Mouse (Mus musculus) limb, embryonic 15.5 days (tissue): ENCODE measurements around the gene Trabd2b. TPM values are rescaled to one million over a fixed set of nuclear protein-coding genes. Genes with fewer than 3 reads are reported as not detected.

Experiments
- ATAC-seq: fragments of 200-750 bp; cut with Nextera tagmentation; 2 replicates; pipeline ENCODE4 v1.8.0; 2017; ENCODE audit warnings: low read depth, moderate TSS enrichment; ENCODE audit not compliant: insufficient number of reproducible peaks, low FRiP score, low TSS enrichment
- H3K27ac ChIP-seq: fragments of 300-500 bp; sonication (generic); 2 replicates; pipeline ENCODE4 v1.5.1; 2015; ENCODE audit warnings: moderate library complexity, mild to moderate bottlenecking, inconsistent platforms
- H3K27me3 ChIP-seq: fragments of 300-500 bp; sonication (generic); 2 replicates; pipeline ENCODE4 v1.6.1; 2015; ENCODE audit warnings: inconsistent platforms
- H3K36me3 ChIP-seq: fragments of 300-500 bp; sonication (generic); 2 replicates; pipeline ENCODE4 v1.6.1; 2015; ENCODE audit warnings: inconsistent platforms
- H3K4me1 ChIP-seq: fragments of 300-500 bp; sonication (generic); 2 replicates; pipeline ENCODE4 v1.6.1; 2015; ENCODE audit warnings: inconsistent platforms
- H3K4me2 ChIP-seq: fragments of 300-500 bp; sonication (generic); 2 replicates; pipeline ENCODE4 v1.6.1; 2015; ENCODE audit warnings: mild to moderate bottlenecking, inconsistent platforms
- H3K4me3 ChIP-seq: fragments of 300-500 bp; sonication (generic); 2 replicates; pipeline ENCODE4 v1.5.1; 2015; ENCODE audit warnings: mild to moderate bottlenecking, inconsistent platforms
- H3K9ac ChIP-seq: fragments of 300-500 bp; sonication (generic); 2 replicates; pipeline ENCODE4 v1.6.1; 2015; ENCODE audit warnings: inconsistent platforms
- H3K9me3 ChIP-seq: fragments of 300-500 bp; sonication (generic); 2 replicates; pipeline ENCODE4 v1.6.1; 2016; ENCODE audit warnings: inconsistent platforms
- WGBS: fragments of 180-500 bp; shearing (Covaris S2); methylation state at CpG from one replicate; pipeline ENCODE4 v1.1.7; 2015; 5-methylcytosine and 5-hydroxymethylcytosine counted together
- polyA plus RNA-seq: library from polyadenylated mRNA; unstranded; fragments of >200 nt; fragmentation: Nextera tagmentation; extraction: Ambion mirVana; gene quantifications from 2 replicates; pipeline ENCODE4 v1.2.1, GENCODE M21; 2015

Trabd2b gene
- 2.7 and 3.1 TPM in 2 replicates for polyA plus RNA-seq

- WGBS = under 1% methylated on average over 58 of the region's 61 CpGs
- Histone ChIP-seq H3K27me3 (peaks cover 58% of the 10 kb centered on the region), H3K4me2 (peak within 1 kb of the TSS; percentile 87), H3K4me3 (peak within 1 kb of the TSS; percentile 60), H3K9ac (peak within 1 kb of the TSS; percentile 72), H3K9me3 (no peaks in the 10 kb centered on the region), H3K27ac (peak within 1 kb of the TSS; percentile 96), H3K4me1 (peaks cover 44% of the 10 kb centered on the region), H3K36me3 (no peaks in the 10 kb centered on the region)
- peak; percentile 25; the same call in 1 of the 2 replicates for ATAC-seq
Measured at GRCm38 (mm10) chr4:114406355-114407101, at the start of gene Trabd2b. TSS of gene Trabd2b (plus strand) at chr4:114406724.

GRCm38 (mm10) chr4:114357420-114357819, 49.1 kb upstream of the Trabd2b start:
- Histone ChIP-seq H3K4me1 (no peaks in the 10 kb centered on the region; the same call in 1 of the 2 replicates), H3K9me3 (no peaks in the 10 kb centered on the region), H3K4me3 (no peak overlapping the region), H3K9ac (no peak overlapping the region), H3K4me2 (no peak overlapping the region), H3K36me3 (no peaks in the 10 kb centered on the region), H3K27me3 (peaks cover 20% of the 10 kb centered on the region; the same call in 1 of the 2 replicates), H3K27ac (no peak overlapping the region)
- no peak for ATAC-seq
- WGBS = 63% methylated on average over 4 of the region's 4 CpGs

- H3K27me3 ChIP-seq = peaks cover 19% of the 10 kb centered on the region; the same call in 1 of the 2 replicates
- ATAC-seq = no peak
- WGBS = 65% methylated on average over 2 of the region's 2 CpGs
- no peaks in the 10 kb centered on the region for H3K9me3 ChIP-seq
- H3K4me1 ChIP-seq = no peaks in the 10 kb centered on the region; the same call in 1 of the 2 replicates
- H3K4me2 ChIP-seq = no peak overlapping the region
- H3K4me3 ChIP-seq = no peak overlapping the region
- no peak overlapping the region for H3K27ac ChIP-seq
- H3K9ac ChIP-seq = no peak overlapping the region
- no peaks in the 10 kb centered on the region for H3K36me3 ChIP-seq
Measured at GRCm38 (mm10) chr4:114358874-114359273, 47.6 kb upstream of the Trabd2b start.

- H3K36me3 ChIP-seq = no peaks in the 10 kb centered on the region
- no peak overlapping the region for H3K27ac ChIP-seq
- no peaks in the 10 kb centered on the region for H3K9me3 ChIP-seq
- H3K4me1 ChIP-seq = no peaks in the 10 kb centered on the region; the same call in 1 of the 2 replicates
- H3K9ac ChIP-seq = no peak overlapping the region
- peaks cover 19% of the 10 kb centered on the region; the same call in 1 of the 2 replicates for H3K27me3 ChIP-seq
- H3K4me3 ChIP-seq = no peak overlapping the region
- H3K4me2 ChIP-seq = no peak overlapping the region
- ATAC-seq = no peak
- WGBS = 88% methylated on average over 1 of the region's 1 CpGs
Measured at GRCm38 (mm10) chr4:114359818-114360217, 46.7 kb upstream of the Trabd2b start.

GRCm38 (mm10) chr4:114361336-114361735, 45.2 kb upstream of the Trabd2b start:
- H3K9me3 ChIP-seq = no peaks in the 10 kb centered on the region
- H3K9ac ChIP-seq = no peak overlapping the region
- H3K36me3 ChIP-seq = no peaks in the 10 kb centered on the region
- ATAC-seq = no peak
- no peak overlapping the region for H3K27ac ChIP-seq
- peaks cover 20% of the 10 kb centered on the region; the same call in 1 of the 2 replicates for H3K27me3 ChIP-seq
- H3K4me1 ChIP-seq = no peaks in the 10 kb centered on the region; the same call in 1 of the 2 replicates
- no peak overlapping the region for H3K4me3 ChIP-seq
- H3K4me2 ChIP-seq = no peak overlapping the region
- 62% methylated on average over 2 of the region's 2 CpGs for WGBS

- WGBS = 63% methylated on average over 4 of the region's 4 CpGs
- Histone ChIP-seq H3K9ac (no peak overlapping the region), H3K9me3 (no peaks in the 10 kb centered on the region), H3K36me3 (no peaks in the 10 kb centered on the region), H3K4me3 (no peak overlapping the region), H3K4me1 (0 out of 2 replicates have a peak, but pooled peaks cover 5% of the 10 kb centered on the region), H3K27me3 (peaks cover 18% of the 10 kb centered on the region), H3K4me2 (no peak overlapping the region), H3K27ac (no peak overlapping the region)
- no peak for ATAC-seq
Measured at GRCm38 (mm10) chr4:114365000-114365399, 41.5 kb upstream of the Trabd2b start.

GRCm38 (mm10) chr4:114365595-114365994, 40.9 kb upstream of the Trabd2b start:
- H3K27me3 ChIP-seq = peaks cover 21% of the 10 kb centered on the region
- no peak for ATAC-seq
- H3K27ac ChIP-seq = no peak overlapping the region
- no peaks in the 10 kb centered on the region for H3K36me3 ChIP-seq
- H3K4me2 ChIP-seq = no peak overlapping the region
- H3K9ac ChIP-seq = no peak overlapping the region
- H3K4me3 ChIP-seq = no peak overlapping the region
- H3K4me1 ChIP-seq = 0 out of 2 replicates have a peak, but pooled peaks cover 5% of the 10 kb centered on the region
- no peaks in the 10 kb centered on the region for H3K9me3 ChIP-seq

GRCm38 (mm10) chr4:114367005-114367404, 39.5 kb upstream of the Trabd2b start:
- no peak overlapping the region for H3K9ac ChIP-seq
- 0 out of 2 replicates have a peak, but pooled peaks cover 5% of the 10 kb centered on the region for H3K4me1 ChIP-seq
- no peak overlapping the region for H3K4me2 ChIP-seq
- H3K4me3 ChIP-seq = no peak overlapping the region
- WGBS = 73% methylated on average over 2 of the region's 2 CpGs
- H3K27ac ChIP-seq = no peak overlapping the region
- peaks cover 24% of the 10 kb centered on the region for H3K27me3 ChIP-seq
- ATAC-seq = no peak
- no peaks in the 10 kb centered on the region for H3K36me3 ChIP-seq
- no peaks in the 10 kb centered on the region for H3K9me3 ChIP-seq

- H3K9me3 ChIP-seq = no peaks in the 10 kb centered on the region
- H3K27ac ChIP-seq = no peak overlapping the region
- 0 out of 2 replicates have a peak, but pooled peaks cover 5% of the 10 kb centered on the region for H3K4me1 ChIP-seq
- ATAC-seq = no peak
- H3K9ac ChIP-seq = no peak overlapping the region
- H3K4me2 ChIP-seq = no peak overlapping the region
- 51% methylated on average over 7 of the region's 7 CpGs for WGBS
- no peaks in the 10 kb centered on the region for H3K36me3 ChIP-seq
- H3K27me3 ChIP-seq = peaks cover 24% of the 10 kb centered on the region
- no peak overlapping the region for H3K4me3 ChIP-seq
Measured at GRCm38 (mm10) chr4:114367840-114368239, 38.7 kb upstream of the Trabd2b start.

- Histone ChIP-seq H3K9ac (no peak overlapping the region), H3K9me3 (no peaks in the 10 kb centered on the region), H3K4me2 (no peak overlapping the region), H3K4me1 (0 out of 2 replicates have a peak, but pooled peaks cover 5% of the 10 kb centered on the region), H3K27ac (no peak overlapping the region), H3K27me3 (peaks cover 19% of the 10 kb centered on the region), H3K4me3 (no peak overlapping the region), H3K36me3 (no peaks in the 10 kb centered on the region)
- ATAC-seq = no peak
- WGBS = 83% methylated on average over 2 of the region's 2 CpGs
Measured at GRCm38 (mm10) chr4:114369591-114369990, 36.9 kb upstream of the Trabd2b start.

GRCm38 (mm10) chr4:114370935-114371715, 35.4 kb upstream of the Trabd2b start:
- H3K27ac ChIP-seq = no peak overlapping the region
- ATAC-seq = no peak
- no peaks in the 10 kb centered on the region for H3K9me3 ChIP-seq
- H3K9ac ChIP-seq = no peak overlapping the region
- 0 out of 2 replicates have a peak, but pooled peaks cover 5% of the 10 kb centered on the region for H3K4me1 ChIP-seq
- no peaks in the 10 kb centered on the region for H3K36me3 ChIP-seq
- H3K4me3 ChIP-seq = no peak overlapping the region
- peaks cover 15% of the 10 kb centered on the region for H3K27me3 ChIP-seq
- H3K4me2 ChIP-seq = no peak overlapping the region

- H3K4me2 ChIP-seq = no peak overlapping the region
- no peak for ATAC-seq
- no peaks in the 10 kb centered on the region for H3K9me3 ChIP-seq
- no peak overlapping the region for H3K4me3 ChIP-seq
- WGBS = 59% methylated on average over 3 of the region's 3 CpGs
- H3K27me3 ChIP-seq = peaks cover 13% of the 10 kb centered on the region
- peaks cover 7% of the 10 kb centered on the region for H3K4me1 ChIP-seq
- H3K36me3 ChIP-seq = no peaks in the 10 kb centered on the region
- no peak overlapping the region for H3K9ac ChIP-seq
- H3K27ac ChIP-seq = no peak overlapping the region
Measured at GRCm38 (mm10) chr4:114372699-114373098, 33.8 kb upstream of the Trabd2b start.
